Mouse (Mus musculus) C2C12 (cell line): Measurements from ENCODE around the gene Tshr. TPM values are rescaled to one million over a fixed set of nuclear protein-coding genes. Genes with fewer than 3 reads are reported as not detected.
A peak's percentile ranks its signal among the peaks of the same experiment; 100 is the strongest.

Experiments
- H3K27me3 ChIP-seq: one replicate; pipeline ENCODE4 v1.6.1; 2011; ENCODE audit not compliant: control insufficient read depth, insufficient read depth, insufficient read length
- H3K36me3 ChIP-seq: one replicate; pipeline ENCODE4 v1.6.1; 2011; ENCODE audit not compliant: control insufficient read depth, insufficient read depth
- H3K4me3 ChIP-seq: one replicate; pipeline ENCODE4 v1.5.1; 2011; ENCODE audit warnings: mild to moderate bottlenecking, control low read depth; ENCODE audit not compliant: poor library complexity, insufficient read depth, severe bottlenecking
- H3K79me2 ChIP-seq: one replicate; pipeline ENCODE4 v1.6.1; 2011; ENCODE audit not compliant: control insufficient read depth, insufficient read depth
- H3K79me3 ChIP-seq: one replicate; pipeline ENCODE4 v1.6.1; 2011; ENCODE audit warnings: low read depth, control low read depth
- H3ac ChIP-seq: one replicate; pipeline ENCODE3; 2011; ENCODE audit warnings: low read depth; ENCODE audit not compliant: control insufficient read depth, insufficient read length
- CEBPB ChIP-seq: IDR thresholded peaks from one replicate; pipeline ENCODE4 v1.6.1; 2011; ENCODE audit warnings: low read depth, mild to moderate bottlenecking, control low read depth, moderate library complexity
- CTCF ChIP-seq: IDR thresholded peaks from one replicate; pipeline ENCODE4 v1.5.1; 2011; ENCODE audit not compliant: control insufficient read depth, insufficient read depth, insufficient read length
- FOSL1 ChIP-seq: IDR thresholded peaks from one replicate; pipeline ENCODE4 v1.8.0; 2011; ENCODE audit warnings: mild to moderate bottlenecking, low read length; ENCODE audit not compliant: poor library complexity, insufficient read depth, severe bottlenecking
- MAX ChIP-seq: IDR thresholded peaks from one replicate; pipeline ENCODE4 v1.6.1; 2011; ENCODE audit warnings: mild to moderate bottlenecking, control low read depth
- MYOD1 ChIP-seq: IDR thresholded peaks from one replicate; pipeline ENCODE4 v1.6.1; 2011; ENCODE audit warnings: low read depth; ENCODE audit not compliant: control insufficient read depth, insufficient read length
- MYOG ChIP-seq: IDR thresholded peaks from one replicate; pipeline ENCODE4 v1.6.1; 2011; ENCODE audit not compliant: control insufficient read depth, insufficient read length; ENCODE audit errors: extremely low read depth
- USF1 ChIP-seq: IDR thresholded peaks from one replicate; pipeline ENCODE4 v1.6.1; 2011; ENCODE audit warnings: low read depth, mild to moderate bottlenecking, control low read depth, moderate library complexity
- polyA plus RNA-seq: library from polyadenylated mRNA; unstranded; fragments of >200 nt; fragmentation: generic; extraction: Trizol; gene quantifications from one replicate; pipeline ENCODE4 v1.2.1, GENCODE M21; 2012; ENCODE audit warnings: missing spikeins

The Tshr gene
- polyA plus RNA-seq, 1 experiment = not detected

DNA sequence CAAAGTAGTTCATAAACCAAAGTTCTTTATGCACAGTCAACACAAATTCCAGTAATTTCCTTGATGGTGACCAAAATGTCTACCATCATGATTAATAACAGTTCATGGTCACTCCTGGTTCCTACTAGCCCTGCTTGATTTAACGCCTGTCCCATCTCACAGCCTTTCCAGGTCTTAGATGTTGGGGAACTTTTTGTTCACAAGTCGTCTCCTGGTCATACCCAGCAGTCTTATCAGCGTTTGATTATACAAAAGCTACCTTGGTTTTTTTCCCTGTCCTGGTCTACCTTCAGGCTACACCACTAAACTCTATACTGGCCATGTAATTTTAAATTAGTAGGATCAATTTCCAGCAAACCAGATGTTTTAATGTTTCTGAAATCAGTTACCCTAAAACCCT is 202.7 kb downstream of the Tshr start:
- no peak for TF ChIP-seq CTCF
- no peak for TF ChIP-seq USF1
- no peak for TF ChIP-seq CEBPB
- TF ChIP-seq MAX = no peak
- no peak for TF ChIP-seq MYOD1
- TF ChIP-seq MYOG = no peak
- no peak for TF ChIP-seq FOSL1
- peaks cover 26% of the 10 kb centered on the region for H3K36me3 ChIP-seq
- peaks cover 35% of the 10 kb centered on the region for H3K79me3 ChIP-seq
- H3K79me2 ChIP-seq = peaks cover 73% of the 10 kb centered on the region
- H3K27me3 ChIP-seq = no peaks in the 10 kb centered on the region
- H3ac ChIP-seq = no peak overlapping the region
- H3K4me3 ChIP-seq = no peak overlapping the region

DNA sequence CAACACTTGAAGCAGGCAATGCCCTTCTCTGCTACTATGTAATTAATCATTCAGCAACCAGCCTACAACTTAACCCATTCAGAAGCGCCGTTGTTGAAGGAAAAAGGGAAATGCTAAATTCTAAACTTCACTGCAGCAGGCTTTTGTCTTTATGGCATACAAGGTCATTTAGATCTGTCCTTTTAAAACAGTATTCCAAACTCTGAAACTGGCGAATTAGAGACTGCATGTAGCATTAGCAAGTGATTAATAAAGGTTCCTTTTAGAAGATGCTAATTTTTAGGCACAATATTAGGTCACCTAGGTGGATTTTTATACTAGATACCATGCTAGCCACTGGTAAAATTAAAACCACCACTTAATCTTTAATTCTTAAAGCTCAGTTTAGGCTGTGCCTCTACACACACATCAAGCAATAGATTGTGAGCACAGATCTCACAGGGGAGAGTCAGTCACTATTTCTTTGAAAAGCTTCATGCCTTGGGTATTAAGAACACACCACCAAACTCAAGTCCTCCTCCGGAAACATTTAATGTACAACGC is 203.2 kb downstream of the Tshr start:
- TF ChIP-seq MYOG = no peak
- no peak for TF ChIP-seq FOSL1
- TF ChIP-seq CEBPB = no peak
- no peak for TF ChIP-seq MYOD1
- no peak for TF ChIP-seq MAX
- no peak for TF ChIP-seq USF1
- TF ChIP-seq CTCF = no peak
- H3K79me3 ChIP-seq = peaks cover 35% of the 10 kb centered on the region
- H3K27me3 ChIP-seq = no peaks in the 10 kb centered on the region
- peak overlapping the region; percentile 40 for H3ac ChIP-seq
- peak overlapping the region; percentile 55 for H3K4me3 ChIP-seq
- peaks cover 25% of the 10 kb centered on the region for H3K36me3 ChIP-seq
- peaks cover 68% of the 10 kb centered on the region for H3K79me2 ChIP-seq

DNA sequence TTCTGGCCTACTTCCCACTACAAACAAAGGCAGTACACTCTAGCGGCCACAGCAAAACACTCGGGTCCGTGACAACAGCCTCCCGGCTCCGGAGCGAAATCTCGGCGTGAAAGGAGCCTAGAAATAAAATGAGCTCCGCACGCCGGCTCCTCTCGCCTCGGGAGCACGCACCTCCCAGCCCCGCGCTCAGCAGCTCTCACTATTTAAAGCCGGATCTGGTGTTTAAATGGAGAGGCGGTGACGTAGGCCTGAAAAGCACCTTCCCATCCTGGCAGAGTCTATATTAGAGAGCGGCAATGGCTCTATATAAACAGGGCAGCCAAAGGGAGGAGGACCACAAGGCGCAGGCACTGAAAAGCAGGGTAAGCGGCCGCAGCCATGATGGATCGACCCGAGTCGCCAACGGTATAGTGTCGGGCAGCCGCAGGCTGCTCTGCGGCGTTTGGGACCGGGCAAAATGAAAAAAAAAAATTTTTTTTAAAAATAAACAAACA is 203.9 kb downstream of the Tshr start:
- Histone ChIP-seq H3K27me3 (no peaks in the 10 kb centered on the region), H3K4me3 (peak overlapping the region; percentile 55), H3K36me3 (peaks cover 18% of the 10 kb centered on the region), H3ac (peak overlapping the region; percentile 71), H3K79me2 (peaks cover 61% of the 10 kb centered on the region), H3K79me3 (peaks cover 30% of the 10 kb centered on the region)
- TF ChIP-seq USF1 (no peak), CTCF (no peak), MYOD1 (no peak)

DNA sequence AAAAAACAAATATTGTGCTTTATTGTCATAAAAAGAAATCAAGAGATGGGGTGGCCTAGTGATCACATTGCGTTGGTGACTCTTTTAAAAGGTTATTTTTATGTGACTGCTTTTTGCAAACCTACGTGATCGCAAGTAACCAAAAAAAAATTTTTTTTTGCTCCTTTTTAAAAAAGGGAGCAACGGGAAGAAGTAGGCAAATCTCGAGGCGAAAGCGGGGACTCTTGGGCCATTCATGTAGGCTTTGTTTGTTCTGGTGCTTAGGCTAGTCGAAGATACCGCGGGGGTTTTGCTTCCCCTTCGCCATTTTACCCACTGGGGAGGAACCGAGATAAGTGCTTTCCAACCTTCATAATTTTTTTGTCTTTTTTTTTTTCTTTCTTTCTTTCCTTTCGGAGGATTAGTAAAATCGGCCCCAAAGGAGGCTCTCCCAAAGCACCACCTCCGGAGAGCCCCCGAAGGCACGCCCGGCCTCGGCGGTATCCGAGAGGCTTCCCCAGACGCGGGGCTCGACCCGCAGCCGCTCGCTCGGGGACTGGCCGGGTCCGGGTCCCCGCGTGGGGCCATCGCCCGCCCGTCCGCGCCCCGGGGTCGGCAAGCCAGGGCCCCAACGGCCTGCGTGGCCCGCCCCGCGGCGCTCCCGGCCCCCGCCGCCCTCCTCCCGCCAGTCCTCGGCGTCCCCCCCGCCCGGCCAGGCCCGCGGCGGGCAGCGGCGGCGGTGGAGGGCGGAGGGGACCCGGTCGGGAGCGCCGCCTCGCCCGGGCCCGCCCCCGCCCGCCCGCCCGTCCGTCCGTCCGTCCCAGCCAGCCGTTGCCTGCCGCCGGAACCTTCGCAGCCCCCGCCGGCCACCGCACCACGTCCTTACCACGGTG is 204.5 kb downstream of the Tshr start:
- Histone ChIP-seq H3ac (peak overlapping the region; percentile 96), H3K4me3 (peak overlapping the region; percentile 55), H3K79me3 (peaks cover 28% of the 10 kb centered on the region), H3K79me2 (peaks cover 54% of the 10 kb centered on the region), H3K27me3 (no peaks in the 10 kb centered on the region), H3K36me3 (peaks cover 12% of the 10 kb centered on the region)
- TF ChIP-seq CTCF (no peak), CEBPB (no peak), USF1 (no peak), FOSL1 (no peak), MYOG (no peak), MAX (no peak), MYOD1 (no peak)

DNA sequence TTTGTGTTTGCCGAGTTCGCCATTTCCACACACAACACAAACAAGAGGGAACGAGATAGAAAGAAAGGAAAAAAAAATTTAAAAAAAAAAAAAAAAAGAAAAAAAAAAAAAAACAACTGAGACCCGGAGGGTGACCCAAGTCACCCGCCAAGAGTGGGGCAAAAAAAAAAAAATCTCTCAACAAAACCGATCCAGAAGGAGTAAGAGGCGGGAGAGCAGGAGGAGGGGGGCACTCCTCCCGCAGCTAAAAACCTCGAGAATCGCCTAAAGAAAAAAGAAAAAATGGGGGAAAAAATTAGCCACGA is 205.1 kb downstream of the Tshr start:
- H3K79me2 ChIP-seq = peaks cover 50% of the 10 kb centered on the region
- H3K27me3 ChIP-seq = no peaks in the 10 kb centered on the region
- H3K36me3 ChIP-seq = peaks cover 7% of the 10 kb centered on the region
- TF ChIP-seq CEBPB = no peak
- no peak for TF ChIP-seq CTCF
- TF ChIP-seq USF1 = no peak
- TF ChIP-seq MAX = no peak
- no peak for TF ChIP-seq MYOD1
- no peak for TF ChIP-seq FOSL1
- TF ChIP-seq MYOG = no peak
- peaks cover 23% of the 10 kb centered on the region for H3K79me3 ChIP-seq
- peak overlapping the region; percentile 55 for H3K4me3 ChIP-seq
- peak overlapping the region; percentile 96 for H3ac ChIP-seq
